Mouse (Mus musculus): ENCODE data around the gene Stra6.

DNA sequence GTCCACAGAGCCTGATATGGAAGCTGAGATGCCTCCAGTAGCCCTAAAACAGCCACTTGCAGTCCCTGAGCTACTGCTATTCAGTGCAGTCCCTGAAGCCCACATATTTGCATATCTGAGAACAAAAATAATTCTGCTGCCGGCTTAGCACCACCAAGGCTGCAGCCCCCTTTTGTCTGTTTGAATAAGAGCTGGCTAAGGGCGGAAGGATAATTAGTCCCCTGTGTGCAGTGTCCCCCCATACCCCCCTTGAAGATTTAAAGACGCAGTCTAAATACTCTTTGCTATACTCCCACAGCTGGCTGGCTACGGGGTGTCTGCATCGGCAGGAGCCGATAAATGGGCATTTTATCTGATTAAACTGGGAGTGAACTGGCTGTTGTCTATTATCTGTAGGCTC, 15.0 kb upstream of the Stra6 start:
- TF ChIP-seq CTCF (IDR thresholded peaks at IDR 0.05; ENCODE audit: extremely low read depth, insufficient read depth, insufficient read length, insufficient replicate concordance) (no peak), POLR2A (IDR thresholded peaks at IDR 0.05; ENCODE audit: low read depth, low read length) (no peak)

All from spleen, adult 2 months (tissue).